Mouse (Mus musculus) hindbrain, embryonic 13.5 days (tissue): ENCODE data around the gene Zfp979. TPM values are rescaled to one million over a fixed set of nuclear protein-coding genes. Genes with fewer than 3 reads are reported as not detected.
"Not testable (repeated sequence)": the region's sequence is repeated elsewhere in the genome, so short reads cannot be mapped to it uniquely, and the experiment has no call there.

Source experiments
- ATAC-seq: fragments of 200-750 bp; cut with Nextera tagmentation; 2 replicates; pipeline ENCODE4 v1.8.0; 2017; ENCODE audit warnings: moderate TSS enrichment; ENCODE audit not compliant: low FRiP score
- H3K27ac ChIP-seq: fragments of 300-500 bp; sonication (generic); 2 replicates; pipeline ENCODE4 v1.5.1; 2015; ENCODE audit warnings: inconsistent platforms, mild to moderate bottlenecking, moderate library complexity
- H3K27me3 ChIP-seq: fragments of 300-500 bp; sonication (generic); 2 replicates; pipeline ENCODE4 v1.6.1; 2015; ENCODE audit warnings: mild to moderate bottlenecking, inconsistent platforms
- H3K36me3 ChIP-seq: fragments of 300-500 bp; sonication (generic); 2 replicates; pipeline ENCODE4 v1.6.1; 2015; ENCODE audit warnings: mild to moderate bottlenecking, inconsistent platforms
- H3K4me1 ChIP-seq: fragments of 300-500 bp; sonication (generic); replicated peaks from 2 replicates; pipeline ENCODE4 v1.6.1; 2015; ENCODE audit warnings: inconsistent platforms
- H3K4me2 ChIP-seq: fragments of 300-500 bp; sonication (generic); 2 replicates; pipeline ENCODE4 v1.6.1; 2015; ENCODE audit warnings: inconsistent platforms, mild to moderate bottlenecking, moderate library complexity
- H3K4me3 ChIP-seq: fragments of 300-500 bp; sonication (generic); 2 replicates; pipeline ENCODE4 v1.5.1; 2015; ENCODE audit warnings: mild to moderate bottlenecking, inconsistent platforms
- H3K9ac ChIP-seq: fragments of 300-500 bp; sonication (generic); 2 replicates; pipeline ENCODE4 v1.6.1; 2015; ENCODE audit warnings: mild to moderate bottlenecking, inconsistent platforms
- H3K9me3 ChIP-seq: fragments of 300-500 bp; sonication (generic); 2 replicates; pipeline ENCODE4 v1.6.1; 2016; ENCODE audit warnings: inconsistent platforms
- WGBS: fragments of 180-500 bp; shearing (Covaris S2); methylation state at CpG from one replicate; pipeline ENCODE4 v1.1.7; 2015; 5-methylcytosine and 5-hydroxymethylcytosine counted together
- polyA plus RNA-seq: library from polyadenylated mRNA; unstranded; fragments of >200 nt; fragmentation: Nextera tagmentation; extraction: Ambion mirVana; gene quantifications from 2 replicates; pipeline ENCODE4 v1.2.1, GENCODE M21; 2015

Zfp979 gene
- 1.6 and 2.2 TPM in 2 replicates for polyA plus RNA-seq

- H3K4me3 ChIP-seq, H3K4me2 ChIP-seq, ATAC-seq, H3K9ac ChIP-seq, H3K27ac ChIP-seq, H3K4me1 ChIP-seq, H3K9me3 ChIP-seq, H3K36me3 ChIP-seq, H3K27me3 ChIP-seq: not testable (repeated sequence)
- WGBS, result no CpG with 5 or more reads among the region's 6 CpGs
These were observed at the start of gene Zfp979 for GRCm38 (mm10) chr4:147642413-147642812. TSS of gene Zfp979 (minus strand) at chr4:147642513.

- not testable (repeated sequence) for H3K27ac ChIP-seq, H3K9ac ChIP-seq, H3K4me3 ChIP-seq, ATAC-seq, H3K4me2 ChIP-seq, H3K9me3 ChIP-seq, H3K27me3 ChIP-seq, H3K4me1 ChIP-seq, H3K36me3 ChIP-seq
- WGBS, result 95% methylated on average over 5 of the region's 5 CpGs
These were observed 12.9 kb upstream of the Zfp979 start for GRCm38 (mm10) chr4:147655245-147655644.

GRCm38 (mm10) chr4:147647407-147647806, 5.1 kb upstream of the Zfp979 start:
- not testable (repeated sequence) for H3K4me2 ChIP-seq, H3K27ac ChIP-seq, H3K4me3 ChIP-seq, H3K9me3 ChIP-seq, ATAC-seq, H3K36me3 ChIP-seq, H3K9ac ChIP-seq, H3K4me1 ChIP-seq, H3K27me3 ChIP-seq
- no CpG with 5 or more reads among the region's 3 CpGs for WGBS

- not testable (repeated sequence) for H3K4me3 ChIP-seq, ATAC-seq, H3K9me3 ChIP-seq, H3K4me2 ChIP-seq, H3K9ac ChIP-seq, H3K27me3 ChIP-seq, H3K27ac ChIP-seq, H3K36me3 ChIP-seq, H3K4me1 ChIP-seq
- 47% methylated on average over 2 of the region's 3 CpGs for WGBS
These were observed 381 bp downstream of the Zfp979 start for GRCm38 (mm10) chr4:147641932-147642331.

GRCm38 (mm10) chr4:147633818-147634262, 8.5 kb downstream of the Zfp979 start:
- H3K4me1 ChIP-seq, H3K4me2 ChIP-seq, H3K4me3 ChIP-seq, H3K9ac ChIP-seq, H3K9me3 ChIP-seq, H3K36me3 ChIP-seq, H3K27me3 ChIP-seq, H3K27ac ChIP-seq: not testable (repeated sequence)
- ATAC-seq, result peak; percentile 61; the same call in 1 of the 2 replicates
- whole genome bisulfite sequencing, result no CpG with 5 or more reads among the region's 2 CpGs

GRCm38 (mm10) chr4:147606511-147606910, 35.8 kb downstream of the Zfp979 start:
- not testable (repeated sequence) for H3K4me1 ChIP-seq, H3K36me3 ChIP-seq, H3K4me2 ChIP-seq, H3K4me3 ChIP-seq, ATAC-seq, H3K27ac ChIP-seq, H3K9ac ChIP-seq, H3K27me3 ChIP-seq
- WGBS, result 85% methylated on average over 6 of the region's 6 CpGs
- 0 out of 2 replicates have a peak, but pooled peaks cover 13% of the 10 kb centered on the region for H3K9me3 ChIP-seq

GRCm38 (mm10) chr4:147605521-147605920, 36.8 kb downstream of the Zfp979 start:
- H3K27ac ChIP-seq, result no peak overlapping the region
- H3K4me1 ChIP-seq, result no peaks in the 10 kb centered on the region
- no peaks in the 10 kb centered on the region for H3K27me3 ChIP-seq
- H3K9ac ChIP-seq, result no peak overlapping the region
- 81% methylated on average over 4 of the region's 4 CpGs for WGBS
- no peaks in the 10 kb centered on the region for H3K36me3 ChIP-seq
- ATAC-seq, result no peak
- H3K4me3 ChIP-seq, result no peak overlapping the region
- H3K9me3 ChIP-seq, result 0 out of 2 replicates have a peak, but pooled peaks cover 13% of the 10 kb centered on the region
- H3K4me2 ChIP-seq, result no peak overlapping the region

- Histone ChIP-seq H3K4me2 (no peak overlapping the region), H3K36me3 (no peaks in the 10 kb centered on the region), H3K4me3 (no peak overlapping the region), H3K27ac (no peak overlapping the region), H3K9me3 (peaks cover 13% of the 10 kb centered on the region; the same call in 1 of the 2 replicates), H3K4me1 (no peaks in the 10 kb centered on the region), H3K9ac (no peak overlapping the region), H3K27me3 (no peaks in the 10 kb centered on the region)
- 80% methylated on average over 4 of the region's 4 CpGs for WGBS
- ATAC-seq, result no peak
These were observed 38.5 kb downstream of the Zfp979 start for GRCm38 (mm10) chr4:147603806-147604205.

- Histone ChIP-seq H3K4me1 (no peaks in the 10 kb centered on the region), H3K9ac (no peak overlapping the region), H3K4me2 (no peak overlapping the region), H3K36me3 (no peaks in the 10 kb centered on the region), H3K4me3 (no peak overlapping the region), H3K9me3 (peaks cover 15% of the 10 kb centered on the region; the same call in 1 of the 2 replicates), H3K27ac (no peak overlapping the region), H3K27me3 (no peaks in the 10 kb centered on the region)
- 47% methylated on average over 1 of the region's 1 CpGs for WGBS
- no peak for ATAC-seq
These were observed 40.4 kb downstream of the Zfp979 start for GRCm38 (mm10) chr4:147601881-147602280.

GRCm38 (mm10) chr4:147598831-147599230, 43.5 kb downstream of the Zfp979 start:
- WGBS, result 63% methylated on average over 2 of the region's 2 CpGs
- Histone ChIP-seq H3K27me3 (no peaks in the 10 kb centered on the region), H3K27ac (no peak overlapping the region), H3K9ac (no peak overlapping the region), H3K4me3 (no peak overlapping the region), H3K4me1 (no peaks in the 10 kb centered on the region), H3K36me3 (no peaks in the 10 kb centered on the region), H3K9me3 (peaks cover 12% of the 10 kb centered on the region; the same call in 1 of the 2 replicates), H3K4me2 (no peak overlapping the region)
- ATAC-seq, result peak; percentile 57; the same call in 1 of the 2 replicates

GRCm38 (mm10) chr4:147597685-147598084, 44.6 kb downstream of the Zfp979 start:
- 56% methylated on average over 1 of the region's 1 CpGs for WGBS
- no peaks in the 10 kb centered on the region for H3K27me3 ChIP-seq

GRCm38 (mm10) chr4:147594630-147595029, 47.7 kb downstream of the Zfp979 start:
- not testable (repeated sequence) for H3K4me3 ChIP-seq, H3K4me1 ChIP-seq, ATAC-seq, H3K9ac ChIP-seq, H3K36me3 ChIP-seq, H3K27ac ChIP-seq, H3K4me2 ChIP-seq, H3K27me3 ChIP-seq
- WGBS, result 84% methylated on average over 3 of the region's 3 CpGs
- H3K9me3 ChIP-seq, result peaks cover 12% of the 10 kb centered on the region; the same call in 1 of the 2 replicates

More at GRCm38 (mm10) chr4:147597685-147598084, 44.6 kb downstream of the Zfp979 start:
- no peaks in the 10 kb centered on the region for H3K36me3 ChIP-seq
- H3K4me3 ChIP-seq, result no peak overlapping the region
- peaks cover 12% of the 10 kb centered on the region; the same call in 1 of the 2 replicates for H3K9me3 ChIP-seq
- no peak overlapping the region for H3K4me2 ChIP-seq
- H3K9ac ChIP-seq, result no peak overlapping the region
- no peaks in the 10 kb centered on the region for H3K4me1 ChIP-seq
- H3K27ac ChIP-seq, result no peak overlapping the region
- no peak for ATAC-seq
